Mouse (Mus musculus): ENCODE data around the gene Rftn1.
"Not testable (repeated sequence)": the region's sequence is repeated elsewhere in the genome, so short reads cannot be mapped to it uniquely, and the experiment has no call there.

Rftn1 gene

DNA sequence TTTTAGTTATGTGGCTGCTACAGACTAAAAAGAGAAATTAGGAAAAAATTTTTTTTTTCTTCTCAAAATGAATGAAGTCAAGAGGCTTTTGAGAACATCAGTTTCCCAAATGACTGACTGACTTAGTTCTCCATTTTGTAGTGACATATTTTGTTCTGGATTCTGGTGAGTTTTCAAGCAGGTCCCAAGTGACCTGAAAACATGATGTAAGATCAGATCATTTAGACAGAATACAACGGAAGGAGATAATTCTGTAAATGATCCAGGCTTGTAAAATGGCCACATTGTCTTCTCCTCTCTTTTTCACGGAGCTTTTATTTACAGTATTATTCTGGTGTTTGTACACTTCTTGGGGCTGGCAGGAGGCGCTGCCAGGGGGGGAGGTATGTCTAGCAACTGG lies 62.1 kb downstream of the Rftn1 start:
- DNase-seq (ENCODE audit: low spot score in 2 of 2), result no peak

DNA sequence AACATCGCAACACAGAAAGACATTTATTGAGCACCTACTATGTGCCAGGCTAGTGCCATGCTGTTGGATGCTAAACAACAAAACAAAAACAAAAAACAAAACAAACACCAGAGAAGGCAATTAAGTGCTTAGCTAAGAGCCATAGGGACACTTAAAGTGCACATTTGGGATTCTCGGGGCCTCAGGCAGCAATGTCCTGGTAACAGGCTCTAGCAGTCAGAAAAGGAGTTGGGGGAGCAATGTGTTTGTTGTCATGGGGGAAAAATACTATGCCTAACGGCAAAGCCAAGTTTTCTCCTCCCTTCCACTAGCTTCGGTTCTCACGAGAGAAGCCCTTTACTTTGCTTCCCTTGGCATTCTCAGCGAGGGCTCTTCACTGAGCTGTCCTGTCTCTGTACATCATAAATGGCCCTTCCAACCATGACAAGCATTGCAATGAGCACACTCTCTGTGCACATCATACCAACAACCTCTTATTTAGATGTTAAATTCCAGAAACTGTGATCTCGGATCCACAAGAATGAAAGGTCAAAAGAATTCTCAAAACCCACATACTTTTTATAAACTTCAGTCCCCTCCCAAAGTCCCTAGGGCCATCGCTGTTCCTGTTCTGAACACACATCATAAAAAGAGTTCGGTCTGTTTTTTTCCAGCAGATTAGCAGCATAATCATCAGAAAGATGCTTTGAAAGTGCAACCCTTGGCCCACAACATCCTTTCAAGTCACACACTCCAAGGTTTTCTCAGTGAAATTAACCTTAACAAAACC lies 63.2 kb downstream of the Rftn1 start:
- no peak for DNase-seq (ENCODE audit: low spot score in 2 of 2)

DNA sequence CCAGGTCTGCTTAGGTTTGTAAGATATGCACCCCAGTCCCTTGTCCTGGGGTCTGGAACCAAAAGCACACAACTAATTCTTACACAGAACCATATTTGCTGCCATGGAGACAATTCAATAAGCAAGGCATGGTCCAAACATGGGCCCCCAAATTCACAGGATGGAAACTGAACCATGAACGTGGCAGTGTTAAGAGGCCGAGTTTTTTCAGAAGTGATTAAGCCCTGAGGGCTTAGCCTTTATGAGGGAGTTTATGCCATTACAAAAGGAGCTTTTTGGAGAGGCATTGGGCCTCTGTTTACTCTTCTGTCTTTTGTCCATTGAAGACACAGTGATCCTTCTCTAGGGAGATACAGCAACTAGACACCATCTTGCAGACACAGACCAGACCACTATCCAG lies 63.9 kb downstream of the Rftn1 start:
- DNase-seq (ENCODE audit: low spot score in 2 of 2), result no peak

DNA sequence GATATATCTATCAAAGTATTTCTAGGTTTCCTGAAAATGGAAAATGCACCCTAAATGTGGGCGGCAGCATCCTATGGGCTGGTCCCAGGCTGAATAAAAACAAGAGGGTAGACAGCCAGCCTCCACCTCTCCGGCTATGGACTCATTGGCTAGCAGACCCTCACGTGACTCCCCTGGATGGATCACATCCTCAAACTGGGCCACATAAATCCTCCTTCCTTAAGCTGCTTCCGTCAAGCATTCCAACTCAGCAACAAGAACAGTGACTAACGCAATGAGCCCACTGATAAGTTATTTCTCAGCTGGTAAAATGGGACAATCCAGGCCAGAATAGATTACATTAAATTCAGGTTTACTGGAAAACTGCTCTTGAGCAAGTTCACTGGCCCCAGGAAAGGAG lies 64.6 kb downstream of the Rftn1 start:
- no peak for DNase-seq (ENCODE audit: low spot score in 2 of 2)

DNA sequence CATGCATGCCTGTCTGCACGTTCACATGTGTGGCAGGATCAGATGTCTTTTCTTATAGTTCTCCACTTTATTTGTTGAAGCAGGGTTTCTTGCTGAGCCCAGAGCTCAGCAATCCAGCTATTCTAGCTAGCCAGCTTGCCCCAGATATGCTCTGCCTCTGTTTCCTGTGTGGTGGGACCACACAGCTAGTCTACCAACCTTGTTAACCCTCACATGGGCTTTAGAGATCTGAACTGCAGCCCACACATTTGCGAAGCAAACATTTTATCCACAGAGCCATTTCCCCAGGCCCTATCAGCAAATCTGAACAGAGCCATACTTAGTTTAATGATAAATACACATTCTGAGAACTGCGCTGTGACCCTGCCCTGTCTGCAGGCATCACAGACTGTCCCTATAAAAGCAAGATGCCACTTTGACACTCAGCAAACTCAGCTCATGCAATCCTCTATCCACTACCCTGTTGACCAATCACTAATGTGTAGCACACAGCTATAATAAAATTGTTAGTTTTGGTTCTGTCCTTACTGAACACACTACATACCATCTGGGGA lies 65.2 kb downstream of the Rftn1 start:
- no peak for DNase-seq (ENCODE audit: low spot score in 2 of 2)

DNA sequence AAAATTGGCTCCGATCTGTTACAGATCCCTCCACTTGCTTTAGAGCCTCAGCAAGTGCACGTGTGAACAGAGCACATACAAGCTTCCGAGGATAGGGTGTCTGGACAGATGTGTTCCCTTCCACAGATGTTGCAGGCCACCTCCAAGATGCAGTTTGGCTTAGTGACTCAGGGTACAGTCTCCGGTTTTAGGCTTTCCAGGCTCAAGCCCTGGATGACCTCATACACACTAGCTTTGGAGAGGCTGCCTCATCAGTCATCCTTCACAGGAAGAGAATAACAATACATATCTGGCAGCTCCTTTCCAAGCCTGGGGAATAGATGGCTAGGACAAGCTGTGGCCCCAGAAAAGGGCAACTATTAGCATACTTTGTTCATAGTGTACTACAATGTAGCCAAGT lies 65.8 kb downstream of the Rftn1 start:
- no peak for DNase-seq (ENCODE audit: low spot score in 2 of 2)

DNA sequence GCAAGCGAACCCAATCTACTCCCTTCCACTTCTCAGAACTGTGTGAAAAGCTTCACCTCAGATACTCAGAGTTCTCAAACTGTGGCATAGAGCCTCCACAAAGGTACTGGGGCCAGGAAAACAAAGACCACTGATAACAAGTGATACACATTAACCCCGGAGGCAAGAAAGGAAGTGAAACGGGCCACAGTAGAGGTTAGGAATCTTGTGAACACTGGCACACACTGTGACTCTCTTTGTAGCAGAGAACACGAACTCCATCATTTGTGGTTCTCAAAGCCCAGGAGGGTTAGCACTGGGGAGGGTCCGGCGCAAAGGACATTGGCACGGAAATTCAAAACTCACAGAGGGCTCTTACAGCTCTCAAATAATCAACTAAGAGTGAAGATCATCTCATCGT lies 67.9 kb downstream of the Rftn1 start:
- no peak for DNase-seq (ENCODE audit: low spot score in 2 of 2)

DNA sequence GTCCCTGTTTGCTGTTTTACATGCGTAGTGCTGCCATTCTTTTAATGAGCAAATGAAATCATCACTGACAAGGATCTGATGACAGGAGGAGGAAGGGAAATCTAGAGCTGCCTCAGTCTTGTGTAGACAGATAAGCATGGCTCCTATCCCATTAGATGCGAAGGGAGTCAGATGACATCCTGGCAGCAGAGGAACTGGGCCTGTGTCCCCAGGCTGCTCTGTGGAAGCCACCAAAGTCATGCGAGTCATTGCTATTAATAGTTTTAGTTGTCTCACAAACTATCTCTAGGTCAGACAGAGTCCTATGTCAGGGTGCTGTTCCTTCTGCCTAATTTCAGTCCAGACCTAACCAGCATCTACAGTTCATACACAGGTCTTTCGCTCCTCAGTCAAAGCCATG lies 70.4 kb downstream of the Rftn1 start:
- DNase-seq (ENCODE audit: low spot score in 2 of 2), result no peak

DNA sequence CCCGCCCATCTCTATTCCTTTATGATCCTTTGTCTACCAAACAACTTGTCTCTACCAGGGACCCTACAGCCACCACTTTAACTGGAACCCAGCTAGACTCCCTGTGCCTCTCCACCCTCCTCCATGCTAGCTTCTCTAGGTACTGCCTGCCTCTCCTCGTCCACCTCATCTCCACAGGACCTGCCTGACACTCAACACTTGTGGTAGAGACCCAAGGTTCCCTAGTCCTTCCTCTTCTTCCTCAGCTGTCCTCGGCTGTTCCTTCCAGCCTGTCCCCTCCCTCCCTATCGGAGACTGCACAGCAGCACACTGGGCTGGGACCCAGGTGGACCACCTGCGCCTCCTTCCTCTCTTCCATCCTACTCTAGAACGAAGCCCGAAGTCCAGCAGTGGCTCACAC lies 73.0 kb downstream of the Rftn1 start:
- DNase-seq (ENCODE audit: low spot score in 2 of 2), result no peak

DNA sequence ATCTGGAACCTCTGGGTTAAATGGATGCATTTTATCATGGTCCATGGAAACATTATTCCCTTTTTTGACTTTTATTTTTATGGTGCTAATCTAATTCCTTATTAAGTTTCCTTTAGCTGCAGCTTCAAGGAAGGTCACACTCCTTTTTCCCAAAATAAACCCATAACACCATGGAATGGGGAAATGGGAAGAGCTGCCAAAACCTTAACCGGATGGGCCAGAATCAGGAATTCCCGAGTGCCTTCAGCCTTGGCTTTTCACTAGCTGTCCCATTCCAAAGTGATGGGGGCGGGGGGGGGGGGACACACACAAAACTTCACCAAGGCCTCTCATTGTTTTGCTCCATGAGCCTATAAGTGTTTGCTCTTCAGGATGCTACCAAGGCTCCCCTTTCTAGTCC lies 73.5 kb downstream of the Rftn1 start:
- no peak for DNase-seq (ENCODE audit: low spot score in 2 of 2)

DNA sequence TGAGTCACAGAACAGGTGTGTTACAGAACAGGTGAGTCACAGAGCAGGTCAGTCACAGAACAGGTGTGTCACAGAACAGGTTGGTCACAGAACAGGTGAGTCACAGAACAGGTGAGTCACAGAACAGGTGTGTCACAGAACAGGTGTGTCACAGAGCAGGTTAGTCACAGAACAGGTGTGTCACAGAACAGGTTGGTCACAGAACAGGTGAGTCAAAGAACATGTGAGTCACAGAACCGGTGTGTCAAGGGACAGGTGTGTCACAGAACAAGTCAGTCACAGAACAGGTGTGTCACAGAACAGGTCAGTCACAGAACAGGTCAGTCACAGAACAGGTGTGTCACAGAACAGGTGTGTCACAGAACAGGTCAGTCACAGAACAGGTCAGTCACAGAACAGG lies 74.1 kb downstream of the Rftn1 start:
- not testable (repeated sequence) for DNase-seq (ENCODE audit: low spot score in 2 of 2)

DNA sequence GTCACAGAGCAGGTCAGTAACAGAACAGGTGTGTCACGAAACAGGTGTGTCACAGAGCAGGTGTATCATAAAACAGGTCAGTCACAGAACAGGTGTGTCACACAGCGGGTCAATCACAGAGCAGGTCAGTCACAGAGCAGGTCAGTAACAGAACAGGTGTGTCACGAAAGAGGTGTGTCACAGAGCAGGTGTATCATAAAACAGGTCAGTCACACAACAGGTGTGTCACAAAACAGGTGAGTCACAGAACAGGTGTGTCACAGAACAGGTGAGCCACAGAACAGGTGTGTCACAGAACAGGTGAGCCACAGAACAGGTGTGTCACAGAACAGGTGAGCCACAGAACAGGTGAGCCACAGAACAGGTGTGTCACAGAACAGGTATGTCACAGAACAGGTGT lies 74.8 kb downstream of the Rftn1 start:
- DNase-seq (ENCODE audit: low spot score in 2 of 2), result not testable (repeated sequence)

DNA sequence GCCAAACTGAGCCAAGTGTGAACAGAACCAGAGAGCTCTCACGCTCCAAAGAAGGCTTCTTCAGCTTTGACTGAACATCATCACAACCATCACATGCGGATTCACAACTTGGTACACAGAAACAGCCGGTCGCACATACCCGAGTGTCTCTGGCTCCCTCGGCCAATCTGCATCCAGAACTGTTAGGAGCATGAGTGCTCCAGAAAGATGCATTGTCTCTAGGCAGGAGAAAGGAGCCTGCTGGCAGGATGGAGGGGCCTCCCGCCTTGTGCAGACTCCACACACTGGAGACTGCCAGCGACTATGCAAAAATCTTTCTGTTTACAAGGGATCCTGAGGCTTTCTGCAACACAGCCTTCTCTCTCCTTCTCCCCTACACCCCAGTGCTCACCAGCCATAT lies 75.8 kb downstream of the Rftn1 start:
- DNase-seq (ENCODE audit: low spot score in 2 of 2), result no peak

DNA sequence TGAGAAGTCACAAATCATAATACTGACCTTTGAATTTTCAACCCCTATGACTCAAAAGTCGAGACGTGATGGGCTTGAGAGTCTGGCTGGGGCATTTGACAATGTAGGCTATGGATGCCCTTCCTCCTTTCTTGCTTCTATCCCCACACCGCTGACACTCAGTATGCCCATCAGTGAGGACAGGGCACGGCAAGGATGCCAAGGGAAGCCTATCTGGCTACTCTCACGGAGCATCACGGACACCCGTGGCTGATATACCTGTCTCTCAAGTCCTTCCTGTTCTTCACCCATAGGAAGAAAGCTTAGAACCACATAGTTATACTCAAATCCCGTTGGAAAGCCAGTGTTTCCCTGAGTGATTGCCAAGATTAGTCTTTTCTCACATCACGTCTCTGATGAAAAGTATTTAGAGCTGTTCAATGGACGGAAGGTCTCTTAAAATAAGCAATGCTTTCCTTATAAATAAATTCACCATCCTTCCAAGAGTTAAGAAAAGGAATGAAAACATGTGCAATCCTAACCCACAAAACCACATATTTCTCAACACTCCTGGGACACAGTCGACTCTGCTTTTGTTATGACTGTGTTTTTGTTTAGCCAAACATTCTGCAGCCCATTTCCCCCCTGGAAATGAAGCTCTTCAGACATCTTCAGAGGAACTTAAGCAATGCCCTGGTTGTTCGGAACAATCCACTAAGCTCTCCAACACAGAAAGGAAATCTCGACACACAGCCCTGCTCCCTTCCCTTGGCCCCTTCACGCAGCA lies 79.6 kb downstream of the Rftn1 start:
- no peak for DNase-seq (ENCODE audit: low spot score in 2 of 2)

DNA sequence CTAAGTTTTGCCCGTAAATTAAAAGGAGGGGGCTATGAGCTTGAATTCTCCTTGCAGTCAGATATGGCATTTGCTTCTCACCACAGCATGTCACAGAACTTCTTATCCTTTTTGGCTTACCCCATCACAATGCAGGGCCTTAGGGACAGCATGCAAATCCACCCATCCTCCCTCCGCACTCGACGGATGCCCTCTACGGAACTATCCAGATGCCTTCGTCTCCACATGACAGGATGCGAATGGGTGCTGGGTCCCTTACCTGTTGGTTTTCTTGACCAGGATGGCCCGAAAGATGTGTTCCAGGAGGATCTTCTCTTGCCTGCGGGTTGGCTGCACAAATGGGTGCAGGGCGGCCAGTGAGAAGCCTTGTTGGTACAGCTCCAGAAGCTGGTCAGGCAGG lies 83.7 kb downstream of the Rftn1 start:
- no peak for DNase-seq (ENCODE audit: low spot score in 2 of 2)

DNA sequence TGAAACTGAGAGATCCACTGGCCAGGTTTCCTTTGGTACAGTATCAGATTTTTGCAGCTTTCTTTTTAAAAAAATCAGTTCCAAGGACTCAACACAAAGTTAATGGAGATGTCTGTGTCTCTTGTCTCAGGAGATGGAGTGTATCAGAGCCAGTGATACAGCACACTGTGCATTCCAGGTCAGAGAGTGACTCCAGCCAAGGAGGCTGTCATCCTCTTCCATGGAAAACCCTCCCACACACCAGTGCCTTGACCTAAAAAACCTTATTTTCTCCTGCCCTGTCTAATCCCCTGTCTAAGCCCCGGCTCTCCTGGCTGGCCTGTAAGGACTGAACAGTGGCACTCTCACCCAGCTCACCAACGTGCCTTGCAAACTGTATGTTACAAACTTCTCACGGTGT lies 86.3 kb downstream of the Rftn1 start:
- DNase-seq (ENCODE audit: low spot score in 2 of 2), result no peak

DNA sequence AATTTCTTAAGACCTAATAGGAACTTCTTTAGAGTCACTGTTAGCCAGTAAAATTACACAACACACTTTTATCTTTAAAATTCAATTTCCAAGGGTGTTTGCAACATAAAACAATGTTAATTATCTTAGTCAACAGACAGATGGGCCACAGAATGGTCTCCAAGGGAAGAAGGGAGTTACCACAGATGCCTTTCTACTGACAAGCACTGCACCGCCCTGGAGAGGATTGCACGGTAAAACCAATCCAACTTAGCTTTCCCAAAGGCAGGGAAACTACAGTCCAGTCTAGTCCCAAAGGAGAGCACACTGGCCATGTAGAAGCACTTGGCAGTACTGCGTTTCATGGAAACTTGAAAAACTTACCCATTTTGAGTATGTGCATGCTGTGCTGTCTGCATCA lies 89.1 kb downstream of the Rftn1 start:
- DNase-seq (ENCODE audit: low spot score in 2 of 2), result no peak

DNA sequence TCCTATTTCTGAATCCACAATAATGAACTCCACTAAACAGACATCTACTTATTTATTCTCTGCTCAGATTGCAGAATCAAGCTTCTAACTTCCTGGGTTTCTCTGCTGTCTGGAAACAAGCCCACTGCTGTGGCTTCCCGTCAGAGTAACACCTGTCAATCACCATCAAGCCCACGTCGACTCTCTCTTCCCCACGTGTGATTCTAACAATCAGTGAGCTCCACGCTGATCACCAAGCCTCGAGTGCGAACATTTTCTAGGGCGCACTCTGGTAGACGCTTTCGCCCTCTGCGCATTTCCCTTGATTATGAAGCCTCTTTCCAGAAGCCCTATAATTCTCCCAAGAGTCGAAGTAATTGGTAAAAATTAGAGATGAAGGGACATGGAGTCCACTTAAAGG lies 90.4 kb downstream of the Rftn1 start:
- DNase-seq (ENCODE audit: low spot score in 2 of 2), result no peak

DNA sequence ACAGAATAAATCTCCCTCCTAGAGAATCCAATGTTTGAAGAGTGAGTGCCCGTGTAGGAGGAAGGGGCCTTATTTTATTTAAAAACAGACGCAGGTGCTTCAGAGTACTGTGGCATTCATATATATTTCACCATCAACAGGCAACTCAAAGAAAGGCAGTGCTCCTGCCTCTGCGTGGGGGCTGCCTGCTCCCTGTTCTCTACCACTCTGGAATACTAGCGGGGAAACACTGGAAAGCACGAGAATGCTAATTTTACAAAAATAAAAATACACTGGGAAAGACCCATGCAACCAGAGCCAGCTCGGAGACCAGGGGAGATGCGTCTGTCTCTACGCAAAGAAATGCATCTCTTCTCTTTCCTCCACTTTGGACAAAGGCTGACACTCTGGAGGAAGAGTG lies 91.1 kb downstream of the Rftn1 start:
- no peak for DNase-seq (ENCODE audit: low spot score in 2 of 2)

DNA sequence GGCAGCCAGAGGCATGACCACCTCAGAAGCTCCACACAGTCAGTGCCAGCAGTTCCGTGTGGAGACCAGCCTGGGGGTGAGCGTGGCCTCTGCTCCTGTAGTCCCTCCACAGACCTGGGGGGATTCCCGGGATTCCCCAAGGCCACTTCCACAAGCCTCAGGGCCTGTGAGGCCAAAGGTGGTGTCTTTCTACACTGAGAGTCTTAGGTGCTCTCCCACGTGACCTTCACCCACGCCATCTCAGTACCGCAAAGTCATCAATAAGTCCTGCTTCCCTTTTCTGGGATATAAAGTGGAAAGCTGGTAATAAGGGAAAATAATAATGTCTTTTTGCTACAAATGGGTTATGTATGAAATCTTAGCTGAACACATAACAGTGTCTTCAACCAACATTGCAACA lies 92.2 kb downstream of the Rftn1 start:
- DNase-seq (ENCODE audit: low spot score in 2 of 2), result no peak

DNA sequence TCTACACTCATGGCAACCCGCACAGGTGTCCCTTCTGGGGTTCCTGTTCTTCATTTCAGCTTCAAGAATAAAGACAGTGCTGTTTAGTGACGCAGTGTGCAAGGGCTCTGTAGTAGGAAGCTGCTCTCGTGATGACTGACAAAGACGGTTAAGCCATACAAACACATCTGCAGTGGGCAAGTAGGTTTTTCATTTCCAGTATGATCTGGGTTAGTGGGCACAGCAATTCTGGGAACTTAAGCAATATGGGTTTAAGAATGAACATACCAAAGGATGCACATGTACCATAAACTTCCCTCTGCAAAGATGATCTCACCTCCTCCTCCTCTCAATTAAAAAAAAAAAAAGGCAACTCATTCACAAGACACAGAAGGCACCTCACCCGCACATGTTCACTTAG lies 92.6 kb downstream of the Rftn1 start:
- no peak for DNase-seq (ENCODE audit: low spot score in 2 of 2)

DNA sequence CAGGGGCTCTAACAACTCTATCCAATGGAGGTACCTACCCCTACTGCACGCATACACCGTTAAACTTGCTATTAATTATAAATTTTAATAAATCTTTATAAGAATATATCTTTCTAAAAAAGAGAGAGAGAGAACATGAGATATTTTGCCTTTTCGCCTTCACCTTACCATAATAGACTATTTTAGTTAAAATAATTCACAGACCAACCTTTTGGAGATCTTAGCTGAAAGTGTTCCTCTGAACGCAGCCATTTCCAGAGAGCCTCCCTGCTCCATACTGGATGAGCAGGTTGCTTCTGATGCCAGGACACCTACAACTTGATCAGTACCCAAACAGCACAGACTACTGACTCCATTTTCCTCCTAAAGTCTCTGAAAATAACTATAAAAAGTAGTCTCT lies 94.2 kb downstream of the Rftn1 start:
- no peak for DNase-seq (ENCODE audit: low spot score in 2 of 2)

DNA sequence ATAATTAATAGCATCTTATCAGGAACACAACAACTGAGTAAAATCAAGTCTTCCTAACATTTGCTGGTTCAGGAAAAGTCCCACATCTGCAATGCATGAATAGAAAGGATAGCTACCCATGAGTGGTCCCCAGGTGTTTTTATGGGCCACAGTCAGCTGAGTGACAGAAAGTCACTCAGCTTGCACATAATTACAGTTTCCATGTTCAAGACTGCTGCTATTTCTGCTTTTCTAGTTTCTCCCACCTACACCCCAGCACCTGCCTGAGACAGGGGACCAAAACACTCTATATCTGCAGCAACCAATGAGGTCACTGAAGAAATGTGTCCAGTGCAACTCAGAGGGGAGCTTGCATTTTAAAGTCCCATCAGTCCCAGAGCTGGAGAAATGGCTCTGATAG lies 95.9 kb downstream of the Rftn1 start:
- DNase-seq (ENCODE audit: low spot score in 2 of 2), result no peak

All from spleen, postnatal 14 days (tissue).